In genomic region chr7:122494088-122494487, GRCm38 (mm10) we compare ENCODE assay signal across 8 mouse cellular contexts.
A peak's percentile ranks its signal among the peaks of the same experiment; 100 is the strongest.
DNase-seq lines count a peak whose midpoint lies in the region; ATAC-seq and TF ChIP-seq lines count a peak whose summit lies in the region.

No protein-coding gene starts in this region.

- 24% methylated on average over 3 of the region's 3 CpGs for WGBS in intestine, postnatal 0 days
- WGBS in intestine, embryonic 16.5 days, result 26% methylated on average over 3 of the region's 3 CpGs
- 21% methylated on average over 3 of the region's 3 CpGs for WGBS in forebrain, postnatal 0 days
- WGBS in midbrain, embryonic 13.5 days, result 29% methylated on average over 3 of the region's 3 CpGs

- peak; percentile 80 for DNase-seq in brain, adult 2 months (ENCODE audit: low read depth, low spot score)
- peak; percentile 54 for DNase-seq in forebrain, postnatal 0 days
- DNase-seq in gastrocnemius, postnatal 36 days, result no peak

- no peaks in the 10 kb centered on the region for H3K4me1 ChIP-seq in intestine, postnatal 0 days (replicated peaks; ENCODE audit: control insufficient read depth, insufficient read depth, low read length)
- no peaks in the 10 kb centered on the region for H3K4me1 ChIP-seq in intestine, embryonic 16.5 days (ENCODE audit: control insufficient read depth, insufficient read depth, low read length)
- peaks cover 22% of the 10 kb centered on the region for H3K4me1 ChIP-seq in E14TG2a.4 (replicated peaks; ENCODE audit: low read depth, low read length)
- H3K4me1 ChIP-seq in forebrain, postnatal 0 days (ENCODE audit: insufficient read depth), result no peaks in the 10 kb centered on the region
- H3K4me1 ChIP-seq in midbrain, embryonic 13.5 days (replicated peaks), result peaks cover 21% of the 10 kb centered on the region

- peak; percentile 71 for TF ChIP-seq CTCF in intestine, postnatal 0 days (IDR thresholded peaks at IDR 0.05; ENCODE audit: low read depth)
- TF ChIP-seq CTCF in E14TG2a.4 (conservative IDR thresholded peaks at IDR 0.05; ENCODE audit: low read length), result peak; percentile 58
- TF ChIP-seq CTCF in forebrain, postnatal 0 days (IDR thresholded peaks at IDR 0.05; ENCODE audit: low read depth), result peak; percentile 56

- H3K4me2 ChIP-seq in intestine, postnatal 0 days (replicated peaks; ENCODE audit: low read depth), result no peak overlapping the region
- H3K4me2 ChIP-seq in intestine, embryonic 16.5 days (ENCODE audit: low read depth, low read length), result no peak overlapping the region
- no peak overlapping the region for H3K4me2 ChIP-seq in forebrain, postnatal 0 days (ENCODE audit: low read depth)
- H3K4me2 ChIP-seq in midbrain, embryonic 13.5 days (replicated peaks), result no peak overlapping the region

- intact Hi-C loops in gastrocnemius, postnatal 36 days (cut with DNase I), result no loop called here

- no peak for ATAC-seq in intestine, postnatal 0 days
- ATAC-seq in intestine, embryonic 16.5 days, result no peak
- ATAC-seq in forebrain, postnatal 0 days, result 0 out of 2 replicates have a peak, but pooled peaks have one; percentile 48
- peak; percentile 57; the same call in 1 of the 2 replicates for ATAC-seq in midbrain, embryonic 13.5 days
- ATAC-seq in monocyte, adult 5-6 weeks (replicated peaks; ENCODE audit: insufficient number of reproducible peaks, low FRiP score, low TSS enrichment, poor library complexity, severe bottlenecking), result no peak

- H3K9me3 ChIP-seq in intestine, postnatal 0 days (ENCODE audit: control insufficient read depth), result no peaks in the 10 kb centered on the region
- no peaks in the 10 kb centered on the region for H3K9me3 ChIP-seq in intestine, embryonic 16.5 days (ENCODE audit: control insufficient read depth, low read length)
- no peaks in the 10 kb centered on the region for H3K9me3 ChIP-seq in E14TG2a.4 (ENCODE audit: low read length)
- no peaks in the 10 kb centered on the region for H3K9me3 ChIP-seq in forebrain, postnatal 0 days (ENCODE audit: low read length)
- H3K9me3 ChIP-seq in midbrain, embryonic 13.5 days, result no peaks in the 10 kb centered on the region

- H3K27me3 ChIP-seq in intestine, postnatal 0 days (replicated peaks; ENCODE audit: control insufficient read depth, insufficient read depth, low read length), result no peaks in the 10 kb centered on the region
- no peaks in the 10 kb centered on the region for H3K27me3 ChIP-seq in intestine, embryonic 16.5 days (replicated peaks; ENCODE audit: control insufficient read depth, insufficient read depth, low read length)
- H3K27me3 ChIP-seq in E14TG2a.4 (ENCODE audit: insufficient read depth, low read length), result peaks cover 4% of the 10 kb centered on the region; the same call in 1 of the 2 replicates
- H3K27me3 ChIP-seq in forebrain, postnatal 0 days (ENCODE audit: insufficient read depth, low read length), result no peaks in the 10 kb centered on the region
- H3K27me3 ChIP-seq in midbrain, embryonic 13.5 days, result no peaks in the 10 kb centered on the region

- H3K36me3 ChIP-seq in intestine, postnatal 0 days (ENCODE audit: control insufficient read depth, insufficient read depth), result no peaks in the 10 kb centered on the region
- H3K36me3 ChIP-seq in intestine, embryonic 16.5 days (ENCODE audit: control insufficient read depth, insufficient read depth, low read length), result no peaks in the 10 kb centered on the region
- no peaks in the 10 kb centered on the region for H3K36me3 ChIP-seq in E14TG2a.4 (ENCODE audit: insufficient read depth, low read length)
- no peaks in the 10 kb centered on the region for H3K36me3 ChIP-seq in forebrain, postnatal 0 days (ENCODE audit: insufficient read depth)
- H3K36me3 ChIP-seq in midbrain, embryonic 13.5 days, result no peaks in the 10 kb centered on the region

- H3K27ac ChIP-seq in intestine, postnatal 0 days (ENCODE audit: low read depth, low read length), result no peak overlapping the region
- no peak overlapping the region for H3K27ac ChIP-seq in intestine, embryonic 16.5 days (ENCODE audit: low read length)
- no peak overlapping the region for H3K27ac ChIP-seq in forebrain, postnatal 0 days (ENCODE audit: low read depth, low read length)
- H3K27ac ChIP-seq in midbrain, embryonic 13.5 days, result no peak overlapping the region

- no peak overlapping the region for H3K4me3 ChIP-seq in intestine, postnatal 0 days (ENCODE audit: low read depth, low read length)
- H3K4me3 ChIP-seq in intestine, embryonic 16.5 days (ENCODE audit: low read length), result no peak overlapping the region
- no peak overlapping the region for H3K4me3 ChIP-seq in E14TG2a.4 (replicated peaks; ENCODE audit: low read length)
- H3K4me3 ChIP-seq in forebrain, postnatal 0 days (ENCODE audit: low read depth, low read length), result no peak overlapping the region
- no peak overlapping the region for H3K4me3 ChIP-seq in midbrain, embryonic 13.5 days (replicated peaks)

- no peak overlapping the region for H3K9ac ChIP-seq in intestine, postnatal 0 days (ENCODE audit: low read depth, low read length)
- H3K9ac ChIP-seq in intestine, embryonic 16.5 days (ENCODE audit: low read depth, low read length), result no peak overlapping the region
- no peak overlapping the region for H3K9ac ChIP-seq in forebrain, postnatal 0 days
- H3K9ac ChIP-seq in midbrain, embryonic 13.5 days (replicated peaks), result no peak overlapping the region

Comparison
In these comparisons a context has a peak if more than half of its experiments do, and no peak if none do; other contexts are left out.
1. ATAC-seq: peak in forebrain, postnatal 0 days (single experiment) and midbrain, embryonic 13.5 days (single experiment); none in intestine, postnatal 0 days (single experiment), intestine, embryonic 16.5 days (single experiment) and monocyte, adult 5-6 weeks (single experiment).
2. DNase-seq: peak in brain, adult 2 months (single experiment) and forebrain, postnatal 0 days (single experiment); none in gastrocnemius, postnatal 36 days (0 of 2).
3. Peak in every context shown above with its lines, with median percentiles within 50 percentile points of each other: CTCF ChIP-seq.